Mouse (Mus musculus): ENCODE measurements around the gene Gm44502. TPM values are rescaled to one million over a fixed set of nuclear protein-coding genes. Genes with fewer than 3 reads are reported as not detected.
A peak's percentile ranks its signal among the peaks of the same experiment; 100 is the strongest.

Gm44502 gene
- polyA plus RNA-seq, 1 experiment from 2014 or later = not detected

DNA sequence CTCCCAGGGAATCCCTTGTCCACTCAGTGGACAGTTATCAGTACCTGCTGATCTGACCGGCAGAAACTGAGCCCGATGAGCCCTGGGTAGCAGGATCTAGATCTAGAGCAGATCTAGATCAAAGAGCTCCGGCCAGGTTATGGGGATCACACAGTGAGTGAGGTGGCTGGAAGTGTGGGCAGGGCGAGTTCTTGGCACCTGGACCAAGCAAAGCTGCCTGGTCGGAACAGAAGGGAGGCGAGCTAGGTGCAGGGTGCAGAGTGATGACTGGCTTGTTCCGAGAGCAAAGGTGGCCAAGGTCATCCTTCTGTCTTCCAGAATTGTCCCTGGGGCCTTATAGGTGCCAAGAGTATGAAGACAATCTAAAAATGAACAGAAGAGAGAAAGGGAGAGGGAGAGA lies 30.3 kb upstream of the Gm44502 start:
- Histone ChIP-seq H3K9me3 (ENCODE audit: control insufficient read depth, low read depth, low read length) (no peaks in the 10 kb centered on the region), H3K4me1 (ENCODE audit: control insufficient read depth, insufficient read depth, low read length) (no peaks in the 10 kb centered on the region), H3K27ac (ENCODE audit: low read length) (no peak overlapping the region), H3K36me3 (ENCODE audit: control insufficient read depth, insufficient read depth, low read length) (no peaks in the 10 kb centered on the region), H3K4me2 (replicated peaks; ENCODE audit: low read depth, low read length) (no peak overlapping the region), H3K27me3 (ENCODE audit: control insufficient read depth, insufficient read depth, low read length) (no peaks in the 10 kb centered on the region), H3K9ac (replicated peaks; ENCODE audit: low read depth, low read length) (no peak overlapping the region), H3K4me3 (ENCODE audit: low read depth, low read length) (no peak overlapping the region)
- ATAC-seq (ENCODE audit: insufficient number of reproducible peaks, insufficient read depth, low FRiP score, low read depth) = no peak
- 78% methylated on average over 7 of the region's 7 CpGs for WGBS

DNA sequence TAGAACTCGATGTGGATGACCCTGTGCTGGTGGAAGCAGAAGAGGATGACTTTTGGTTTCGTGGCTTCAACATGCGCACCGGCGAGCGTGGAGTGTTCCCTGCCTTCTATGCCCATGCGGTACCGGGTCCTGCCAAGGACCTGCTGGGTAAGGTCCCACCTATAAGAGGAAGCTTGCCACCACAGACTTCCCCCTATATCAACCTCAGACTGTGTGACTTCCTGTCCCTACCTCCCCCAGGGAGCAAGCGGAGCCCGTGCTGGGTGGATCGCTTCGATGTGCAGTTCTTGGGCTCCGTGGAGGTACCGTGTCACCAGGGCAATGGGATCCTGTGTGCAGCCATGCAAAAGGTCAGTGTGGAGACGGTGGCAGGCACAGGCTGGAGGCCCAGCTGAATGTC lies 29.4 kb upstream of the Gm44502 start:
- ATAC-seq (ENCODE audit: insufficient number of reproducible peaks, insufficient read depth, low FRiP score, low read depth) = no peak
- H3K4me2 ChIP-seq (replicated peaks; ENCODE audit: low read depth, low read length) = no peak overlapping the region
- H3K4me3 ChIP-seq (ENCODE audit: low read depth, low read length) = no peak overlapping the region
- no peak overlapping the region for H3K27ac ChIP-seq (ENCODE audit: low read length)
- H3K9me3 ChIP-seq (ENCODE audit: control insufficient read depth, low read depth, low read length) = no peaks in the 10 kb centered on the region
- WGBS = 91% methylated on average over 15 of the region's 15 CpGs
- peaks cover under 1% of the 10 kb centered on the region; the same call in 1 of the 2 replicates for H3K4me1 ChIP-seq (ENCODE audit: control insufficient read depth, insufficient read depth, low read length)
- H3K9ac ChIP-seq (replicated peaks; ENCODE audit: low read depth, low read length) = no peak overlapping the region
- H3K36me3 ChIP-seq (ENCODE audit: control insufficient read depth, insufficient read depth, low read length) = no peaks in the 10 kb centered on the region
- H3K27me3 ChIP-seq (ENCODE audit: control insufficient read depth, insufficient read depth, low read length) = no peaks in the 10 kb centered on the region

DNA sequence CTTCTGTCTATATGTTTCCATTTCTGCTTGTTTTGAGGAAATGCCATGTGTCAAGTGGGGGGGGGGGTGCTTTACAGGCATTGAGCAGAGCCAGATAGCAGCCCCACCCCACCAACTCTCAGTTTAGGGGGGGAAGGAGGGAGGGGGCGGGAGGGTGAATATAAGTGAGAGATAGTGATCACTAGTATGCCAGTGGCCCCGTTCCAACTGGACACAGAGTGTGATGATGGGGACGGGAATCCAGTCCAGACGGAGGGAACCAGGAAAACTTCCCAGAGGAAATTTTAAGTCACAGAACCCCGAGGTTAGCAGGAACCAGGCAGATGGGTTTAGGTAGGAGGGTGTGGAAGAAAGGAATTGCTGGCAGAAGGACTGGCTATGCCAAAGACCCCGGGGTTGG lies 26.1 kb upstream of the Gm44502 start:
- no peaks in the 10 kb centered on the region for H3K9me3 ChIP-seq (ENCODE audit: control insufficient read depth, low read depth, low read length)
- H3K36me3 ChIP-seq (ENCODE audit: control insufficient read depth, insufficient read depth, low read length) = no peaks in the 10 kb centered on the region
- no peak overlapping the region for H3K4me2 ChIP-seq (replicated peaks; ENCODE audit: low read depth, low read length)
- WGBS = 67% methylated on average over 6 of the region's 6 CpGs
- peaks cover 5% of the 10 kb centered on the region; the same call in 1 of the 2 replicates for H3K4me1 ChIP-seq (ENCODE audit: control insufficient read depth, insufficient read depth, low read length)
- no peak overlapping the region for H3K9ac ChIP-seq (replicated peaks; ENCODE audit: low read depth, low read length)
- no peak overlapping the region for H3K27ac ChIP-seq (ENCODE audit: low read length)
- no peak overlapping the region for H3K4me3 ChIP-seq (ENCODE audit: low read depth, low read length)
- 0 out of 2 replicates have a peak, but pooled peaks cover 4% of the 10 kb centered on the region for H3K27me3 ChIP-seq (ENCODE audit: control insufficient read depth, insufficient read depth, low read length)
- ATAC-seq (ENCODE audit: insufficient number of reproducible peaks, insufficient read depth, low FRiP score, low read depth) = no peak

DNA sequence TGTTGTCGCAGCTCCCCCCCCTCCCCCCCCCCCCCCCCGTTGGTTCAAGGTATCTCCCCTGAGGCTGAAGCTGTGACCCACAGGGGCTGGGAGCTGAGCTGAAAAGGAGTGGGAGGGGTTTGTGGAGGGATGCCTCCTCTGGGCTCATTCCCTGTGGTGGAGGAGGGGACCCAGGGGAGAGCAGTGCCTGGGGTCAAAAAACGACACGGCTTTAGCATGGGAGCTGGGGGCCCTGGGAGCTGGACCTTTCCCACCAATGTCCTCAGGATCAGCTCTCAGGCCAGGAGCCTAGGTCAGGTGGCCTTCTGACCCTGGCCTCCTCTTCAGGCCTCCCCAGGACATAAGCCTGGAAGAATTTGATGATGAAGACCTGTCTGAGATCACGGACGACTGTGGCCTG lies 25.4 kb upstream of the Gm44502 start:
- Histone ChIP-seq H3K36me3 (ENCODE audit: control insufficient read depth, insufficient read depth, low read length) (no peaks in the 10 kb centered on the region), H3K9me3 (ENCODE audit: control insufficient read depth, low read depth, low read length) (no peaks in the 10 kb centered on the region), H3K27me3 (ENCODE audit: control insufficient read depth, insufficient read depth, low read length) (0 out of 2 replicates have a peak, but pooled peaks cover 4% of the 10 kb centered on the region), H3K9ac (replicated peaks; ENCODE audit: low read depth, low read length) (no peak overlapping the region), H3K4me1 (ENCODE audit: control insufficient read depth, insufficient read depth, low read length) (peaks cover 5% of the 10 kb centered on the region; the same call in 1 of the 2 replicates), H3K4me2 (replicated peaks; ENCODE audit: low read depth, low read length) (peak overlapping the region; percentile 92; the same call in 1 of the 2 replicates), H3K4me3 (ENCODE audit: low read depth, low read length) (no peak overlapping the region), H3K27ac (ENCODE audit: low read length) (no peak overlapping the region)
- WGBS = 30% methylated on average over 5 of the region's 6 CpGs
- no peak for ATAC-seq (ENCODE audit: insufficient number of reproducible peaks, insufficient read depth, low FRiP score, low read depth)

DNA sequence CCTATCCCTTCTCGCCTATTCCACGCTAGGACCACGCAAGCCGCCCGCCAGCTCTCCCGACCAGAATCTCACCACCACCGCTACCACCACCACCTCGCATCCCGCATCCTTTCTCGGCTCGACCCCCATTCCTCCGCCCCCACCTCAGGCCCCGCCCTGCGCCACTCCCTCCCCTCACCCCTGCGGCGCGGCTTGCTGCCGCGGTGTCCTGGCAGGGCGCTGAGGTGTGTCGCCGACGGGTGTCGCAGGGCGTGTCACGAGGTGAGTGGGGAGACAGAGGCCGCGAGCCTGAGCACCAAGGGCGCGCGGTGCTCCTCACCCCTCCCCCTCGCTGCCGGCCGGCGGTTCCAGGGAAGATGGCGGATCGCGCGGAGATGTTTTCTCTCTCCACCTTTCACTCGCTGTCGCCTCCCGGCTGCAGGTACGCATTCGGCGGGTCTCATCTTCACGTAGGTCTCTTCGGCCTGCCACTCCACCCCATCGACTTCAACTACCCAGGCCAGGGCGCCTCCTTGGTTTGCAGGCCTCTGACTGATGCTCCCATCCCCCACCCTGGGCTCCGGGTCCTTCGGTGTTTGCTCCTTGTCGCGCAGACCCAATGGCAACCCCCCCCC lies 24.5 kb upstream of the Gm44502 start, which contains the start of gene Mapk8ip2:
Mapk8ip2 (plus strand) TSS at position 49 of the 614 bp plus-strand sequence.
- Histone ChIP-seq H3K36me3 (ENCODE audit: control insufficient read depth, insufficient read depth, low read length) (no peaks in the 10 kb centered on the region), H3K4me2 (replicated peaks; ENCODE audit: low read depth, low read length) (peak within 1 kb of the TSS; percentile 92), H3K4me3 (ENCODE audit: low read depth, low read length) (peak within 1 kb of the TSS; percentile 40), H3K4me1 (ENCODE audit: control insufficient read depth, insufficient read depth, low read length) (peaks cover 5% of the 10 kb centered on the region; the same call in 1 of the 2 replicates), H3K9me3 (ENCODE audit: control insufficient read depth, low read depth, low read length) (no peaks in the 10 kb centered on the region), H3K27me3 (ENCODE audit: control insufficient read depth, insufficient read depth, low read length) (0 out of 2 replicates have a peak, but pooled peaks cover 4% of the 10 kb centered on the region), H3K27ac (ENCODE audit: low read length) (no peak within 1 kb of the TSS), H3K9ac (replicated peaks; ENCODE audit: low read depth, low read length) (no peak within 1 kb of the TSS)
- ATAC-seq (ENCODE audit: insufficient number of reproducible peaks, insufficient read depth, low FRiP score, low read depth) = peak; percentile 48; the same call in 1 of the 2 replicates
- WGBS = under 1% methylated on average over 46 of the region's 53 CpGs

DNA sequence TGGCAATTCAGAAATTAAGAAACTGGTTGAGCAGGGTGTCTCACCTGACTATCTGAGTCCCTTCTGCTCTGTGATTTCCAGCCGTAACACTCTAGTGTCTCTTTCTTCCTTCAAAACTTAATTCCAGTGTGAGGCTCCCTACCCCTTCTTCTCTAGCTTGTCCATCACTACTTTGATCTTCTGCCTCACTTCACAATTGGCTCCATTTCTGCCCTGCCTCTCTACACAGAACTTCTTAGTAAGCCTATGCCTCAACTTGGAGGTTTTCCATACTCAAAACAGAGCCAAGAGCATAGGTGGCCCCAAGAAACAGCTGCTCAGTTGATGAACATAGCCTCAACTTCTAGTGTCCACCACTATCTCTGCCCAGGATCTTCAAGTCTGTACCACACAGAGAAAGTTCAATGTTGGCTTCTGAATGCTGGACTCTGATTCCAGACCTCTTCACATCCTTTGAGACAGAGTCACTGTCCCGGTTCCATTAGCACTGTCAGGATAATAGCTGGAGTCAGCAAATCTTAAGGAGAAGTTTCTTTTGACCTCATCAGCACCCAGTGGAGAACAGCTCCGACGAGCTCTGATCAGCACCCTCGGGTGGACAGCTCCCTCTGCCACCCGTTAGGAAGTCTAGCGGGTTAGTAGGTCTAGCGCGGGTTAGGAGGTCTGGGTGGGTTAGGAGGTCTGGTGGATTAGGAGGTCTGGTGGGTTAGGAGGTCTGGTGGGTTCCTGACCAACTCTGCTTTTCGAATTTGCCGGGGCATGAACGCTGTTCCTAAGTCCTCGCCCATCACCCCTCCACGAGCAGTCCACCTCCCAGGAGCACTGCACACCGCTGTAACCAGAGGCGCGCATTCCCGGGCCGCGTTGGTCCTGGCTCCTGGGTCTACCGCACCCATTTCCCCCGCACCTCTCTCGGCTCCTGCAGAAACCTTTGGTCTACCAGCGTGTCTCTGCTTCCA lies 23.7 kb upstream of the Gm44502 start:
- 5% methylated on average over 24 of the region's 24 CpGs for WGBS
- Histone ChIP-seq H3K27ac (ENCODE audit: low read length) (no peak overlapping the region), H3K4me2 (replicated peaks; ENCODE audit: low read depth, low read length) (peak overlapping the region; percentile 92), H3K9me3 (ENCODE audit: control insufficient read depth, low read depth, low read length) (no peaks in the 10 kb centered on the region), H3K9ac (replicated peaks; ENCODE audit: low read depth, low read length) (no peak overlapping the region), H3K4me3 (ENCODE audit: low read depth, low read length) (peak overlapping the region; percentile 40), H3K27me3 (ENCODE audit: control insufficient read depth, insufficient read depth, low read length) (0 out of 2 replicates have a peak, but pooled peaks cover 4% of the 10 kb centered on the region), H3K36me3 (ENCODE audit: control insufficient read depth, insufficient read depth, low read length) (no peaks in the 10 kb centered on the region), H3K4me1 (ENCODE audit: control insufficient read depth, insufficient read depth, low read length) (peaks cover 5% of the 10 kb centered on the region; the same call in 1 of the 2 replicates)
- ATAC-seq (ENCODE audit: insufficient number of reproducible peaks, insufficient read depth, low FRiP score, low read depth) = peak; percentile 40; the same call in 1 of the 2 replicates

DNA sequence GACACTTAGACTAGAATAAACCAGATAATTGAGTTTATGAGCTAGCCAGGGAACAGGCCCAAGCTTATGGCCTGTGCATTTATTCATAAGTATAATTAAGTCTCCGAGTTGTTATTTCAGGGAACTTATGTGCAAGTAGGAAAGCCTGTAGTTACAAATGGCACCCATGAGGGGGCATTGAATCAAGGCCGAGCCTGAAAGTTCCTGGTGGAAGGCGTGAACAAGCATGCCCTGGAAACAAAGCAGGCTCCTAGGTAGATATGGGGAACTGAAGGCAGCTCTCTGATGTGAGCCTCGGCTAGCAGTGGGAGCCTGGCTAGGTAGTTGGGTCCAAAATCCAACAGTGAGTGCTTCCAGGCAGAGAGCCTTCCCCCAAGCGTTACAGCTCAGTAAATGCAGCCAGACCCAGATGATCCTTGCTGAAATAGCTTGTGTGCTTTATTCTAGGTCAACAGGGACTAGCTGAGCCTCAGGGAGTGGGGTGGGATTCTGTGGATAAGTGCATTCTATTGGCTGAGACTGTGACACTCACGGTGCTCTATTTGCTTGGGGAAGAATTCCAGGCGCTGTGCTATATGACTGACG lies 13.1 kb upstream of the Gm44502 start:
- no peaks in the 10 kb centered on the region for H3K27me3 ChIP-seq (ENCODE audit: control insufficient read depth, insufficient read depth, low read length)
- no peaks in the 10 kb centered on the region for H3K4me1 ChIP-seq (ENCODE audit: control insufficient read depth, insufficient read depth, low read length)
- H3K36me3 ChIP-seq (ENCODE audit: control insufficient read depth, insufficient read depth, low read length) = no peaks in the 10 kb centered on the region
- ATAC-seq (ENCODE audit: insufficient number of reproducible peaks, insufficient read depth, low FRiP score, low read depth) = no peak
- H3K9ac ChIP-seq (replicated peaks; ENCODE audit: low read depth, low read length) = no peak overlapping the region
- H3K9me3 ChIP-seq (ENCODE audit: control insufficient read depth, low read depth, low read length) = no peaks in the 10 kb centered on the region
- WGBS = 36% methylated on average over 8 of the region's 8 CpGs
- H3K4me2 ChIP-seq (replicated peaks; ENCODE audit: low read depth, low read length) = no peak overlapping the region
- H3K27ac ChIP-seq (ENCODE audit: low read length) = no peak overlapping the region
- no peak overlapping the region for H3K4me3 ChIP-seq (ENCODE audit: low read depth, low read length)

DNA sequence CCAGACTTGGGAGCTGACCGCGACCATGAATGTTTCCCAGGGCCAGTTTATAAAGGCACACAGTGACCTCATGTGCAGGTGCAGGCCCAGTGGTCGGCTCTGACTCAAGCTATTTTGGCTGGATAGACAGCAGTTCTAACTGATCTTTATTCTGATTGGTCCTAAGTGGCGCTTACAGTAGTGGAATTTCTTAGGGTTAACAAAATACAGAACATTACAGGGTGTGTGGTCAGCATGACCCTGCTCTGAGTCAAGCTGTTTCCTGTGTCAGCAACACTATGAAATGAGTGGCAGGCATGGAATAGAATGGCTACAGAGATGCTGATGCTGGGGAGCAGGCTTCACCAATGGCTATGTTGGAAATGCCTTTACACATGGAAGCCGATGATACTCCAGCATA lies 6.4 kb upstream of the Gm44502 start:
- Histone ChIP-seq H3K9ac (replicated peaks; ENCODE audit: low read depth, low read length) (no peak overlapping the region), H3K4me2 (replicated peaks; ENCODE audit: low read depth, low read length) (no peak overlapping the region), H3K9me3 (ENCODE audit: control insufficient read depth, low read depth, low read length) (no peaks in the 10 kb centered on the region), H3K4me3 (ENCODE audit: low read depth, low read length) (no peak overlapping the region), H3K27ac (ENCODE audit: low read length) (no peak overlapping the region), H3K4me1 (ENCODE audit: control insufficient read depth, insufficient read depth, low read length) (no peaks in the 10 kb centered on the region), H3K27me3 (ENCODE audit: control insufficient read depth, insufficient read depth, low read length) (no peaks in the 10 kb centered on the region), H3K36me3 (ENCODE audit: control insufficient read depth, insufficient read depth, low read length) (no peaks in the 10 kb centered on the region)
- WGBS = 79% methylated on average over 5 of the region's 5 CpGs
- no peak for ATAC-seq (ENCODE audit: insufficient number of reproducible peaks, insufficient read depth, low FRiP score, low read depth)

Data from stomach, embryonic 14.5 days (tissue).